Mouse (Mus musculus) cortical plate, adult 2 months (tissue): ENCODE measurements around the gene Thoc2.

Experiments
- CTCF ChIP-seq: fragments of 200-500 bp; IDR thresholded peaks from 2 replicates; pipeline ENCODE4 v1.5.1; 2011; ENCODE audit warnings: mild to moderate bottlenecking, control low read depth, low read length; ENCODE audit not compliant: insufficient read depth; ENCODE audit errors: extremely low read depth
- POLR2A ChIP-seq: fragments of 200-500 bp; IDR thresholded peaks from 2 replicates; pipeline ENCODE4 v1.6.1; 2011; ENCODE audit warnings: mild to moderate bottlenecking, low read length, control low read depth; ENCODE audit not compliant: insufficient read depth; ENCODE audit errors: extremely low read depth

DNA sequence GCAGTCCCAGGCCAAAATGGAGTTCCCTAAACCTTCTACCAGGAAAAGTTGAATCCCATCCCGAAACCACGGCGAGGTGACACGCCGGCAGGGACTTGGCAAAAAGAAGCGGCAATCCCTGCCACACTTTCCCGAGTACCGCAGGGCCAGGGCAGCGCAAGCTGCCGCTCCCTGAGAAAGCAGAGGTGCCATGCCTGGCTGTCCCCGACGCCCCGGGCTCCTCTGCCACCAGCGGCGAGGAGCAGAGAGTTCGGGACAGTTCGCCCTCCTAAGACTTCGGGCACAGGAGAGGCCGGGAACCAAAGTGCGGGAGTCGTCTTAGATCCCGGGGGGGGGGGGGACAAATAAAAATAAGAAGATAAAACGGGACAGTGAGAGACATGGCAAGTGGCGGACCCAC, 9.5 kb downstream of the Thoc2 start:
- no peak for TF ChIP-seq CTCF
- TF ChIP-seq POLR2A = no peak
